Mouse (Mus musculus) neural tube, embryonic 11.5 days (tissue): ENCODE measurements at regions not wholly inside any gene's neighbourhood (a gene's known extent, or its start where the extent isn't known, plus 50 kb on each side); places are given as distances from the start of the nearest gene placed in this dataset.

Experiments
- ATAC-seq: fragments of 200-750 bp; cut with Nextera tagmentation; 2 replicates; pipeline ENCODE4 v1.8.0; 2017; ENCODE audit warnings: moderate number of reproducible peaks, mild to moderate bottlenecking, moderate TSS enrichment, moderate library complexity; ENCODE audit not compliant: insufficient read depth, low FRiP score, low TSS enrichment
- DNase-seq: peaks from one replicate; pipeline ENCODE4 v3.0.0-alpha.2; 2015; ENCODE audit warnings: low spot score
- H3K27ac ChIP-seq: fragments of 300-500 bp; sonication (generic); 2 replicates; pipeline ENCODE4 v1.5.1; 2014; ENCODE audit warnings: low read depth, mild to moderate bottlenecking, low read length
- H3K27me3 ChIP-seq: fragments of 300-500 bp; sonication (generic); 2 replicates; pipeline ENCODE4 v1.6.1; 2014; ENCODE audit warnings: mild to moderate bottlenecking, low read length, mixed read lengths; ENCODE audit not compliant: control insufficient read depth, insufficient read depth
- H3K36me3 ChIP-seq: fragments of 300-500 bp; sonication (generic); 2 replicates; pipeline ENCODE4 v1.6.1; 2014; ENCODE audit warnings: mild to moderate bottlenecking, low read length, moderate library complexity, mixed read lengths; ENCODE audit not compliant: control insufficient read depth, insufficient read depth
- H3K4me1 ChIP-seq: fragments of 300-500 bp; sonication (generic); 2 replicates; pipeline ENCODE4 v1.6.1; 2014; ENCODE audit warnings: low read length, mixed read lengths; ENCODE audit not compliant: control insufficient read depth, insufficient read depth
- H3K4me2 ChIP-seq: fragments of 300-500 bp; sonication (generic); 2 replicates; pipeline ENCODE4 v1.6.1; 2014; ENCODE audit warnings: low read depth, mild to moderate bottlenecking, moderate library complexity
- H3K4me3 ChIP-seq: fragments of 300-500 bp; sonication (generic); 2 replicates; pipeline ENCODE4 v1.5.1; 2014; ENCODE audit warnings: low read depth, low read length
- H3K9ac ChIP-seq: fragments of 300-500 bp; sonication (generic); 2 replicates; pipeline ENCODE4 v1.6.1; 2014; ENCODE audit warnings: mild to moderate bottlenecking, low read length
- H3K9me3 ChIP-seq: fragments of 300-500 bp; sonication (generic); 2 replicates; pipeline ENCODE4 v1.6.1; 2016; ENCODE audit warnings: low read length; ENCODE audit not compliant: control insufficient read depth
- WGBS: fragments of 180-500 bp; shearing (Covaris S2); extraction: QIAGEN DNeasy Blood & Tissue Kit; methylation state at CpG from one replicate; pipeline ENCODE4 v1.1.7; 2014; 5-methylcytosine and 5-hydroxymethylcytosine counted together

DNA sequence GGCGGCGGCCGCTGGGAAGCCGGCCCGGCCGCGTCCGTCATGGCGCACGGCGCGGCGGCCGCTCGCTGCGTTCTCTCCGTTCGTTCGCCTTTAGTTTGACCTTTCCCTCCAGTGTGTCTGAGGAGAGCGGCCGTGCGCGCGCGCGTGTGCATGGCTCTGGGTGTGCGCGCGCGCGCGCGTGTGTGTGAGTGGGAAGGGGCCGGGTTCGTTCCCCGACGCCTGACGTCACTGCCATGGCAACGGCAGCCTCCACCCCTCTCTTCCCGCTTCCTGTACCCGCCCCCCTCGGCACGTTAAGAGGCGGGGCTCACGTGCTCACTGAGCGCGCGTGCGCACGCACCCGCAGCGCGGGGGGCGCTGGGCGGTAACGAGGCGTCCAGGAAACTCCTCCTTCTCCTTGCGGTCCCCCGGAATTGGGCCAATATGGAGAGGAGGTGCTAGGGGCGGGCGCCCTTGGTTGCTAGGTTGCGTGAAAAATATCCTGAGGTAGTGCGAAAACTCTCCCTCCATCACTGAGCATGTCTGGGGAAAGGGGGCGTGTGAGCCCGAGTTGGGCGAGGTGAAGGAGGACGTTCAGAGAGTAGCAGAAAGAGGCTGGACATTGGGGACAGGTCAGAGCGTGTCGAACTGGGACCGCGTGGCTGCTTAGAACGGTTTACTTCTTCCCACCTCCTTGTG, 1862.5 kb upstream of the Lrrc6 start:
- H3K4me1 ChIP-seq = peaks cover 8% of the 10 kb centered on the region; the same call in 1 of the 2 replicates
- H3K36me3 ChIP-seq = no peaks in the 10 kb centered on the region
- no peaks in the 10 kb centered on the region for H3K27me3 ChIP-seq
- H3K9ac ChIP-seq = peak overlapping the region; percentile 74
- H3K9me3 ChIP-seq = no peaks in the 10 kb centered on the region
- H3K27ac ChIP-seq = peak overlapping the region; percentile 95
- WGBS = under 1% methylated on average over 38 of the region's 72 CpGs
- peak; percentile 94 for ATAC-seq
- peak overlapping the region; percentile 77 for H3K4me2 ChIP-seq
- peak overlapping the region; percentile 86 for H3K4me3 ChIP-seq
- peak; percentile 100 for DNase-seq

DNA sequence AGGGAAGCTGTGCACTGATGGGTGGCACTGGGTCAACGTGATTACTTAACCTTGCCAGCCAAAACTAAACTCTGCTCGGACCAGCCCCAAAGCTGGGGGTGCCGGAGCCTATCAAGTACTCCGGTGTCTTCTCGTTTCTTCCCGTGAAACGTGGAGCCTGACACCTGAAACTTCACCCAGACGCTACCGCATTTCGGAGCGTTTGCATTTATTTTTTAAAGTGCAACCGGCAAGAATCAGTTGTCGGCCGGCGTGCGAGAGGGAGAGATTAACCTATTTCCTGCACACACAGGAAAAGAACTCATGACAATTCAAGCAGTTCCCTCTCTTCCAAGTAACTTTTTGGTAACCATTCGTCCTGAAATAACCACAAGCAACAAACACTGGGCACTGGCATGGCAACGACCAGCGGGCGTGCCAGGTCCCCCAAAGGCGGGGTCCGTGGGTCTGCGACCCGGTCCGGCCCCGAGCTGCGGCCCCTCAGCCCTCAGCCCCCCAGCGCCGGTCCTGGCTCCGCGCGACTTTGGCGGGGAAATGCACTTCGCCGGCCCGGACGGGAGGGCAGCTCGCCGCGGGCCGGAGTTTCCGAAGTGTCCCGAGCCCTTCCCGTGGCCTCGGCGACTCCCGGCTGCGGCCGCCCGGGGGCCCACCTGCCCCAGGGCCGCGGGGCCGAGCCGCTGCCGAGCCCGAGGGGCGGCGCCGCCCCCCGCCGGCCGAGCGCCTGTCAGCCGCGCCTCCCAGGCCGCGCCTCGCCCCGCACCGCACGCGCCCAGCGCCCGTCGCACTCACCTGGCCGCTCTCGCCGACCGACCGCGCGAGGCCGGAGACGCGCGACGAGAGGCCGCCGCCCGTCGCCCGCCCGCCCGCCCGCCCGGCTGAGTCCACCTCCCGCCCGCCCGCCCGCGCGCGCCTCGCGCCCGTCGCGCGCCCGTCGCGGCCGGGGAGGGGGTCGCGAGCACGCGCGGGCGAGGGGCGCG, 1861.7 kb upstream of the Lrrc6 start:
- Histone ChIP-seq H3K27ac (peak overlapping the region; percentile 95), H3K9ac (peak overlapping the region; percentile 74), H3K27me3 (no peaks in the 10 kb centered on the region), H3K4me3 (peak overlapping the region; percentile 86), H3K4me2 (peak overlapping the region; percentile 77), H3K4me1 (peaks cover 8% of the 10 kb centered on the region; the same call in 1 of the 2 replicates), H3K36me3 (no peaks in the 10 kb centered on the region), H3K9me3 (no peaks in the 10 kb centered on the region)
- under 1% methylated on average over 71 of the region's 121 CpGs for WGBS
- ATAC-seq (peak; percentile 54), DNase-seq (peak; percentile 24)

DNA sequence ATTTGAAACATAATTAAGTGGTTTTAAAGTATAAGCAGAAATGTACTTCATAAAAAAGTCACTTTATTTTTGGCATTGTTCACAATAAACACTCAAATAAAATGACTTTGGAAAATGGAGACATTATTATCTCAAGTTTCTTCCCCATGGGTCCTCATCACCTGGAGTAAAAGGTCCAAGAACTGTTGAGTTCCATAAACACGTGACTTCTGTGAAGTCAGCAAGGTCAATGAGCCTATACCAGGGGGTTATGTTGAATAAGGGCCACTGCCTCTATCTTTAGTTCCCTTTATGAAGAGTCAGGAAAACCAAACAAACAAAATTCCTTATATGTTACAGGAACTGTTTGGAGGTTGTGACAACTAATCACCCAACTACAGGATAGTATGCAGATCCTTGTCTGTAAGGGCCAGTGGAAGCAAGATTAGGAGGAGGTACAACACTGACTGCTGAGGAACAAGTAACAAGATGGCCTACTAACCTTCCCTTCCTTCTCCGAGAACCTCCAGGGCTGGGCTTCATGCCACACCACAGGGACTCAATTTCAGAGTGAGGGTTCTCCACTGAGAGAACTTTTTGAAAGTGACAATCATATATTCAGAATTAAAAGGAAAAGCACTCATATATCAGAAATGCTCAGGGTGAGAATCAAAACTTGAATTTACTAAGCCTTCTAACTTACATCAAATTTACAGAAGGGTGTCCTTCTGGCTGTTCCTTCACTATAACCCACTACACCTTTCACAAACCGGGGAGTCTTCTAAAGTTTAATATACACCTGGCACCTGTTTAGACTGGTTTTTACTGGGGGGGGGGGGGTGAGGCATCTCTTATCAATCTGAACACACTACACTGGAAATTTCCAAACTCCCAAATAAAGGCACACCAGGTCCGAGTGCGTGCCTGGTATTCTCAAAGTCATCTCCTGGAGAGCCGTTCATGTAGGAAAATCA, 1860.5 kb upstream of the Lrrc6 start:
- Histone ChIP-seq H3K27me3 (no peaks in the 10 kb centered on the region), H3K27ac (no peak overlapping the region), H3K4me3 (peak overlapping the region; percentile 86), H3K36me3 (no peaks in the 10 kb centered on the region), H3K4me2 (peak overlapping the region; percentile 77), H3K9ac (peak overlapping the region; percentile 74; the same call in 1 of the 2 replicates), H3K4me1 (peaks cover 8% of the 10 kb centered on the region; the same call in 1 of the 2 replicates), H3K9me3 (no peaks in the 10 kb centered on the region)
- ATAC-seq (no peak), DNase-seq (no peak)
- 53% methylated on average over 6 of the region's 6 CpGs for WGBS

DNA sequence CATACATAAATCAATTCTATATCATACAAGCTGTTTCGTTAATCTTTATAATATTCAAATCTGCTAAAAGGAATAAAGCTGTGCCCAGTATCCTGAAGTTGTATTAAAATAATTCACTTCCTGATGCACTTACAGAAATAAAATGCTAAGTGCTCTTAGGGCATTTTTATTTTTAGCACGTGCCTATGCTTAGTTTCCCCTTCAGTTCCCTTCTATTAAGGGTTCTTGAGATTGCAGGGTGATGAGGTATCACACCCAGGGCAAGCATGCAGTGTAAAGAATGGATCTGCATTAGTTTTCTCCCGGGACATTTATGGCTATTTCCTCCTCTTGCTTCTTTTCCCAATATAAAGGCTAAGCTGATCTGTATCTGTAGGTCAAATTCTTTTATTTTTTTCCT, 1858.8 kb upstream of the Lrrc6 start:
- no peak for ATAC-seq
- peaks cover 8% of the 10 kb centered on the region; the same call in 1 of the 2 replicates for H3K4me1 ChIP-seq
- no peak overlapping the region for H3K4me2 ChIP-seq
- no peak overlapping the region for H3K4me3 ChIP-seq
- no peaks in the 10 kb centered on the region for H3K9me3 ChIP-seq
- H3K27ac ChIP-seq = no peak overlapping the region
- no peak overlapping the region for H3K9ac ChIP-seq
- no peak for DNase-seq
- WGBS = 79% methylated on average over 3 of the region's 3 CpGs
- no peaks in the 10 kb centered on the region for H3K27me3 ChIP-seq
- H3K36me3 ChIP-seq = no peaks in the 10 kb centered on the region

DNA sequence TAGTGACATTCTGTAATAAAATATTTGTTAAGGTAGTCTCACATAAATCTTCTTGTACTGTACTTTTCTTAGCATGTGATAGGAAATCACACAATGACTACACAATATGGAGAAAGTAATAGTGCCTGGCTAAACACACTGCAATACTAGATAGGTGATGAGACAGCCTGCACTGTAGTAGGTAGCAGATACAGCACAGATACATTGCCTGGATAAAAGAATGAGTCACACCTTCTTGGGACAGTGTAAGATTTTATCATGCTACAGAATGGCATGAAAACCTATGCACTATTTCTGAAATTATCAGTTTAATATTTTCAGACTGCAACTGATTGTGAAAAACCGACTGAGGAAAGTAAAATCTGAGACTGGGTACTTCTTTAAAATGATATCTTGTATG, 1855.2 kb upstream of the Lrrc6 start:
- Histone ChIP-seq H3K36me3 (no peaks in the 10 kb centered on the region), H3K27me3 (no peaks in the 10 kb centered on the region), H3K4me1 (no peaks in the 10 kb centered on the region; the same call in 1 of the 2 replicates), H3K4me3 (no peak overlapping the region), H3K4me2 (no peak overlapping the region), H3K9ac (no peak overlapping the region), H3K9me3 (no peaks in the 10 kb centered on the region), H3K27ac (no peak overlapping the region)
- DNase-seq (no peak), ATAC-seq (no peak)
- 86% methylated on average over 1 of the region's 1 CpGs for WGBS

DNA sequence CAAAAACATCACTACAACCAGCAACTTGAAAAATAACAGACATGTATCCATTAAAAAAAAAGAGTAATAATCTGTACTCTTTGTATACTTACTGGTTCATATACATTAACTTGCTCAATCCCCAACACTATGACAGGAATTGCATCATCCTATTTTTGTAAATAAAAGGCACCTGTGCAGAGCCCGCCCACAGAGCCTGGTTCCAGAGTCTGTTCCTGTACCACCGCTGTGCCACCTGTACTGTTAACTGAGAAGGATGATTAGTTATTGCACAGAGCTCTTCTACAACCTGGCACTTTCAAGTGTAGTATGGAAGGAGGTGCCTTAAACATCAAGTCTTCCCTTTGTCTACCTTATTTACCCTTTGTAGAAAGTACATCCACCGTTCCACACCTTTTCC, 1843.9 kb upstream of the Lrrc6 start:
- H3K27ac ChIP-seq = no peak overlapping the region
- H3K4me1 ChIP-seq = no peaks in the 10 kb centered on the region
- no peak overlapping the region for H3K9ac ChIP-seq
- H3K9me3 ChIP-seq = no peaks in the 10 kb centered on the region
- H3K4me3 ChIP-seq = no peak overlapping the region
- DNase-seq (no peak), ATAC-seq (no peak)
- WGBS = 95% methylated on average over 3 of the region's 3 CpGs
- H3K27me3 ChIP-seq = no peaks in the 10 kb centered on the region
- H3K36me3 ChIP-seq = no peaks in the 10 kb centered on the region
- H3K4me2 ChIP-seq = no peak overlapping the region

DNA sequence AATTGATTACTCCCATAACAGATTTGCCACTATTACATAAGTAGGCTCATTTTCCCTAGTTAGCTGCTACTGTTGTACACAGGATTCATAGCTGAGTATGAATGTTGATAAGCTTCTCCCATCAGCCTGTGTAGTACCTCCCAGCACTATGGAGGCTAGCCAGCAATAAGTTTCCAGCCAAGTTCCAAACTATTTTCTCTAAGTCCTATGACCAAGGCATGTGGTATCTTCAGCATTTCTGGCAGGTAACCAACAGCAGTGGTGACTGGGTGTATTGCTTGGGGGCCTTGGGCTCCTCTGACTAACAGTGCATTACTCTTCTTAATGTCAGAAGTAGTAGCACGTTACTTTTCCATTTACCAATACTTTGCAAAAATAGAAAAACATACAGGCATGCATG, 1841.8 kb upstream of the Lrrc6 start:
- no peak overlapping the region for H3K4me2 ChIP-seq
- no peak for DNase-seq
- no peaks in the 10 kb centered on the region for H3K36me3 ChIP-seq
- no peak overlapping the region for H3K9ac ChIP-seq
- H3K27ac ChIP-seq = no peak overlapping the region
- ATAC-seq = no peak
- no peak overlapping the region for H3K4me3 ChIP-seq
- H3K9me3 ChIP-seq = no peaks in the 10 kb centered on the region
- 95% methylated on average over 1 of the region's 1 CpGs for WGBS
- no peaks in the 10 kb centered on the region for H3K27me3 ChIP-seq
- no peaks in the 10 kb centered on the region for H3K4me1 ChIP-seq

DNA sequence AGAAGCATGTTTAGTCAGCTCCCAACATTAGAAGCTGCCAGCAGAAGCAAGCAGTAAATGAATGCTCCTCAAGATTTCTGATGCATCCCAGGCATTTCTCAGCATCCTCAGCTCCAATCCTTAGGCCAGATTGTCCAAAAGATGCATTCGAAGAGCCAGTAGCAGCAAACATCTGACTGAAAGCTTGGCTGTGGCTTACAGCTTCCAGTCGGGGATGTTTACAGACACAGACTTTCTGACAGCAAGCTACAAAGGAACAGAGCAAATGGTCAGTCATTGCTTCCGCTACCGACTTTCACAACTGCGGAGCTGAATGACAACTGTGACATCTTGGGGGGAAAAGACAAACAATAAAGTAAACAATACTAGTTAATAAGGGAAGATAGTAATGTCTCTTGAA, 1840.3 kb upstream of the Lrrc6 start:
- DNase-seq = no peak
- Histone ChIP-seq H3K9ac (no peak overlapping the region), H3K4me3 (no peak overlapping the region), H3K9me3 (no peaks in the 10 kb centered on the region), H3K27me3 (no peaks in the 10 kb centered on the region), H3K4me2 (no peak overlapping the region), H3K27ac (no peak overlapping the region), H3K4me1 (no peaks in the 10 kb centered on the region), H3K36me3 (no peaks in the 10 kb centered on the region)
- WGBS = 62% methylated on average over 5 of the region's 5 CpGs
- ATAC-seq = no peak
